Mouse (Mus musculus) kidney, adult 2 months (tissue): ENCODE data around the gene Acap2.

ENCODE experiments used
- CTCF ChIP-seq: fragments of 200-500 bp; conservative IDR thresholded peaks from 2 replicates; pipeline ENCODE4 v1.5.1; 2011; ENCODE audit warnings: low read depth, mild to moderate bottlenecking, control low read depth, low read length, moderate library complexity, mixed read lengths; ENCODE audit not compliant: insufficient read depth, insufficient read length
- POLR2A ChIP-seq: fragments of 200-500 bp; IDR thresholded peaks from one replicate; pipeline ENCODE4 v1.6.1; 2011; ENCODE audit warnings: low read depth, low read length, control low read depth

DNA sequence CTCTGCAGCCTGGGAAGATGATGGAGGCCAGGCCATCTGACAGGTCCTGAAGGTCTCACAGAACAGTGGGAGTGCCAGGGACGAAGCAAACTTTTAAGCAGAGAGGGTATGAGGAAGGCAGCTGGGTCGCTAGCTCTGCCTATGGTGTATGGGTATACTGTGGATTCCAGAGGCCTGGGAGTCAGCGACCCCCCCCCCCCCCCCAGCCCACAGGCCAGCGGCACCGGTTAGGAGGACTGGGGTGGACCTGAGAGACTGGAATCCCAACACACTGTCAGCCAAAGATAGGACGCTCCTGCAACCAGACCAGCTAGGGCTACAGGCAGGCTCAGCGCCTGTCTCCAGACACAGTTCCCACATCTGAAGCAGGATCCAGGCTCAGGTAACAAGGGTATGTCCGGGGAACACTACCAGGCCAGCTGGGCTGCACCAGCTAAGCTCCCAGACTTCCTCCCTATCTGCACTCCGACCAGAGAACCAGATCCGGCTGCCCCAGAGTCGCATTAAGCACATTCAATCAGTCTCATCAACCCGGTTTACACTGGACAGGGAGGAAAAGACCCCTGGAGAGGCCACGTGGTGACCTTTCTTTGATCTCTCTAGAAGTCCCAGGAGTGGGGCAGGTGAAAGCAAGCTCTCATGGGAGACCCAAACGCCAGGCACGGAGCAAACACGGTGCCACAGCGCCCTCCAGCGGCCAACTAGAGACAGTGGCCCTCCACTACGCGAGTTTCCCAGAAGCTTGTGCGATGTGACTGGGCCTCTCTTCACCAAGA lies 130.5 kb downstream of the Acap2 start:
- TF ChIP-seq CTCF, result peak; percentile 97
- TF ChIP-seq POLR2A, result no peak
